Mouse (Mus musculus): Measurements from ENCODE around the gene Unc79. TPM values are rescaled to one million over a fixed set of nuclear protein-coding genes. Genes with fewer than 3 reads are reported as not detected.

Unc79 gene
- total and polyA plus RNA-seq, 3 experiments = 0.04 to 0.86 (median 0.05) TPM

DNA sequence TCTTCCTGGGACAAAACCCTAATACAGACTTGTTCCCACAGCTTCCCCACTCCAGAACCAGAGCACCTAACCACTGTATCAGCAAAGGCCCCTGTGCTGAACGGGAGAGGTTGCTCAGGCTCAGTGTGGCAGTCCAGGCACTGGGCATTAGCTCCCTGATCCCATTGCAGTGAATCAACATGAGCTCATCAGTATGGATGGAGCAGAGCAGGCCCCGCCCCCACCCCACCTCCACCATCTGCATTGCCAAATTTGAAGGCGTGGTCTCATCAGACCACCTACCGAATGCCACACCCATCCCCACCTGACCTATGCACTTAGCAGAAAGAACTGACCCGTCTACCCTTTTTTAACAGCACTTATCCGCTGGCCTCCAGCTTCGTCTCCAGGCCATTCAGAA is 234.4 kb downstream of the Unc79 start:
- dilution Hi-C loops (cut with MboI; ENCODE audit: extremely low pct_ligation_motif_present, extremely low pct_unique_long_range_greater_than_20kb, low sequenced_read_pairs) (no loop called here), in situ Hi-C loops (cut with MboI; ENCODE audit: low pct_ligation_motif_present, low pct_unique_long_range_greater_than_20kb, low sequenced_read_pairs) (no loop called here)
- H3K27me3 ChIP-seq (replicated peaks) = peaks cover 9% of the 10 kb centered on the region
- no peak overlapping the region for H3K27ac ChIP-seq (ENCODE audit: insufficient read depth, low read depth)
- no peaks in the 10 kb centered on the region for H3K36me3 ChIP-seq (replicated peaks in 1 of 2; ENCODE audit: control insufficient read depth in 1 of 2, insufficient read depth in 1 of 2, low read length in 1 of 2)
- no peaks in the 10 kb centered on the region for H3K79me2 ChIP-seq (replicated peaks; ENCODE audit: control insufficient read depth, extremely low read depth, insufficient read depth, poor library complexity, severe bottlenecking)
- no peak overlapping the region for H3K4me2 ChIP-seq (ENCODE audit: insufficient read depth, low read depth, poor library complexity, severe bottlenecking)
- no peak overlapping the region for H3K4me3 ChIP-seq (replicated peaks in 1 of 3; ENCODE audit: low read depth in 2 of 3, low read length in 2 of 3, poor library complexity in 1 of 3)
- no peaks in the 10 kb centered on the region for H3K9me3 ChIP-seq (replicated peaks; ENCODE audit: low read length)
- no peak for DNase-seq (ENCODE audit: extremely low read depth)
- TF ChIP-seq ZKSCAN1 (IDR thresholded peaks at IDR 0.05; ENCODE audit: borderline replicate concordance, low read depth, low read length) (no peak), RAD21 (IDR thresholded peaks at IDR 0.05; ENCODE audit: low read depth, low read length) (no peak), USF2 (conservative IDR thresholded peaks at IDR 0.05; ENCODE audit: low read depth, low read length) (no peak), MYC (IDR thresholded peaks at IDR 0.05; ENCODE audit: low read depth, low read length) (no peak), CHD1 (IDR thresholded peaks at IDR 0.05; ENCODE audit: low read depth, low read length) (no peak), IRF4 (IDR thresholded peaks at IDR 0.05; ENCODE audit: low read depth, low read length) (no peak), NRF1 (IDR thresholded peaks at IDR 0.05; ENCODE audit: low read depth, low read length) (no peak), JUND (conservative IDR thresholded peaks at IDR 0.05; ENCODE audit: low read depth, low read length) (no peak), CHD2 (IDR thresholded peaks at IDR 0.05; ENCODE audit: low read length) (no peak), POLR2AphosphoS2 (IDR thresholded peaks at IDR 0.05; ENCODE audit: low read depth, low read length) (no peak), UBTF (IDR thresholded peaks at IDR 0.05; ENCODE audit: low read depth, low read length) (no peak), RCOR1 (conservative IDR thresholded peaks at IDR 0.05; ENCODE audit: low read depth, low read length) (no peak)
- H3K4me1 ChIP-seq (ENCODE audit: control insufficient read depth in 1 of 2, insufficient read depth in 2 of 2) = no peaks in the 10 kb centered on the region
- H3K9ac ChIP-seq (ENCODE audit: insufficient read depth, low read depth) = no peak overlapping the region

DNA sequence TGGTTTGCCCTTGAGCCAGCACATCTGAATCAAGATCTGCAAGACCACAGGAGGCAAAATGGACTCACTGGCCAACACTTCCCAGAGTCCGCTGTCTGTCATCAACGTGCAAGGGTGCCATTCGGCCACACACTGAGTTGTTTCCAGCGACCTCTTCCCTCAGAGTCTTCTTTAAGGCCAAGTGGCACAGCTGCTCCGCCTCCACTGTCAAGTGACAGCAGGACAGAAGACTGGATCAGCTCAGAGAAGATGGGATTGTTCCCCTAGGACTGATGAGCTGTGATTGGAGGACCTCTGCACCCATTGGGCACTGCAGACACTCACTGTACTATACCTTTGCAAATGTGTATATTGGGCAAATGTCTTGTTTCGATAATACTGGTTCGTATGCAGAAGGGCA is 238.4 kb downstream of the Unc79 start:
- Histone ChIP-seq H3K9me3 (replicated peaks; ENCODE audit: low read length) (no peaks in the 10 kb centered on the region), H3K4me1 (ENCODE audit: control insufficient read depth in 1 of 2, insufficient read depth in 2 of 2) (no peaks in the 10 kb centered on the region), H3K79me2 (replicated peaks; ENCODE audit: control insufficient read depth, extremely low read depth, insufficient read depth, poor library complexity, severe bottlenecking) (no peaks in the 10 kb centered on the region), H3K27me3 (replicated peaks) (peaks cover 16% of the 10 kb centered on the region), H3K36me3 (replicated peaks in 1 of 2; ENCODE audit: control insufficient read depth in 1 of 2, insufficient read depth in 1 of 2, low read length in 1 of 2) (no peaks in the 10 kb centered on the region), H3K27ac (ENCODE audit: insufficient read depth, low read depth) (no peak overlapping the region), H3K4me2 (ENCODE audit: insufficient read depth, low read depth, poor library complexity, severe bottlenecking) (no peak overlapping the region), H3K9ac (ENCODE audit: insufficient read depth, low read depth) (no peak overlapping the region), H3K4me3 (replicated peaks in 1 of 3; ENCODE audit: low read depth in 2 of 3, low read length in 2 of 3, poor library complexity in 1 of 3) (no peak overlapping the region)
- in situ Hi-C loops (cut with MboI; ENCODE audit: low pct_ligation_motif_present, low pct_unique_long_range_greater_than_20kb, low sequenced_read_pairs) (no loop called here), dilution Hi-C loops (cut with MboI; ENCODE audit: extremely low pct_ligation_motif_present, extremely low pct_unique_long_range_greater_than_20kb, low sequenced_read_pairs) (no loop called here)
- DNase-seq (ENCODE audit: extremely low read depth) = no peak
- no peak for TF ChIP-seq ZKSCAN1 (IDR thresholded peaks at IDR 0.05; ENCODE audit: borderline replicate concordance, low read depth, low read length)
- TF ChIP-seq IRF4 (IDR thresholded peaks at IDR 0.05; ENCODE audit: low read depth, low read length) = no peak

- TF ChIP-seq TCF12 (IDR thresholded peaks at IDR 0.05; ENCODE audit: low read depth, low read length) (no peak), SMC3 (IDR thresholded peaks at IDR 0.05; ENCODE audit: low read depth, low read length) (no peak)
- no peaks in the 10 kb centered on the region for H3K79me2 ChIP-seq (replicated peaks; ENCODE audit: control insufficient read depth, extremely low read depth, insufficient read depth, poor library complexity, severe bottlenecking)
- H3K9ac ChIP-seq (ENCODE audit: insufficient read depth, low read depth) = no peak overlapping the region
- H3K27me3 ChIP-seq (replicated peaks) = peaks cover 16% of the 10 kb centered on the region
- no peak overlapping the region for H3K4me3 ChIP-seq (replicated peaks in 1 of 3; ENCODE audit: low read depth in 2 of 3, low read length in 2 of 3, poor library complexity in 1 of 3)
- in situ Hi-C loops (cut with MboI; ENCODE audit: low pct_ligation_motif_present, low pct_unique_long_range_greater_than_20kb, low sequenced_read_pairs) = no loop called here
- dilution Hi-C loops (cut with MboI; ENCODE audit: extremely low pct_ligation_motif_present, extremely low pct_unique_long_range_greater_than_20kb, low sequenced_read_pairs) = no loop called here
- no peak for DNase-seq (ENCODE audit: extremely low read depth)
- no peaks in the 10 kb centered on the region for H3K36me3 ChIP-seq (replicated peaks in 1 of 2; ENCODE audit: control insufficient read depth in 1 of 2, insufficient read depth in 1 of 2, low read length in 1 of 2)
- no peak overlapping the region for H3K27ac ChIP-seq (ENCODE audit: insufficient read depth, low read depth)
- no peaks in the 10 kb centered on the region for H3K4me1 ChIP-seq (ENCODE audit: control insufficient read depth in 1 of 2, insufficient read depth in 2 of 2)
- H3K4me2 ChIP-seq (ENCODE audit: insufficient read depth, low read depth, poor library complexity, severe bottlenecking) = no peak overlapping the region
- H3K9me3 ChIP-seq (replicated peaks; ENCODE audit: low read length) = no peaks in the 10 kb centered on the region
Measured at GRCm38 (mm10) chr12:103188223-103188622, 239.6 kb downstream of the Unc79 start.
